Mouse (Mus musculus) brain, embryonic 14.5 days (tissue): ENCODE data around the gene Dhx57. TPM values are rescaled to one million over a fixed set of nuclear protein-coding genes. Genes with fewer than 3 reads are reported as not detected.

Experiments
- DNase-seq: peaks from one replicate; pipeline ENCODE4 v3.0.0-alpha.2; 2011; ENCODE audit warnings: low read depth
- CTCF ChIP-seq: fragments of 200-500 bp; IDR thresholded peaks from 2 replicates; pipeline ENCODE4 v1.5.1; 2012; ENCODE audit warnings: inconsistent platforms, mild to moderate bottlenecking, moderate library complexity, borderline replicate concordance; ENCODE audit not compliant: insufficient read depth, insufficient read length; ENCODE audit errors: extremely low read depth
- POLR2A ChIP-seq: fragments of 200-500 bp; IDR thresholded peaks from 2 replicates; pipeline ENCODE4 v1.6.1; 2012; ENCODE audit warnings: mild to moderate bottlenecking, inconsistent platforms, borderline replicate concordance; ENCODE audit not compliant: poor library complexity, insufficient read depth, insufficient read length, severe bottlenecking; ENCODE audit errors: extremely low read depth
- polyA plus RNA-seq: library from polyadenylated mRNA; depleted of rRNA; stranded (reverse); fragments of >200 nt; gene quantifications from 2 replicates; pipeline ENCODE4 v1.2.3, GENCODE M21; 2012

The Dhx57 gene
- polyA plus RNA-seq, 1 experiment, result 69.8 TPM

- TF ChIP-seq CTCF (no peak), POLR2A (no peak)
These were observed 37.3 kb downstream of the Dhx57 start for GRCm38 (mm10) chr17:80252757-80253525.

GRCm38 (mm10) chr17:80243116-80243515 is 47.2 kb downstream of the Dhx57 start:
- no peak for TF ChIP-seq CTCF
- TF ChIP-seq POLR2A, result no peak
- DNase-seq, result no peak

More at GRCm38 (mm10) chr17:80252757-80253525, 37.3 kb downstream of the Dhx57 start:
- no peak for DNase-seq

- no peak for TF ChIP-seq CTCF
- TF ChIP-seq POLR2A, result no peak
- no peak for DNase-seq
These were observed 48.7 kb downstream of the Dhx57 start for GRCm38 (mm10) chr17:80241594-80241993.

- TF ChIP-seq POLR2A (no peak), CTCF (no peak)
- no peak for DNase-seq
These were observed 52.8 kb downstream of the Dhx57 start for GRCm38 (mm10) chr17:80237475-80237874.

- TF ChIP-seq CTCF (no peak), POLR2A (no peak)
- DNase-seq, result no peak
These were observed 53.5 kb downstream of the Dhx57 start for GRCm38 (mm10) chr17:80236805-80237204.

DNA sequence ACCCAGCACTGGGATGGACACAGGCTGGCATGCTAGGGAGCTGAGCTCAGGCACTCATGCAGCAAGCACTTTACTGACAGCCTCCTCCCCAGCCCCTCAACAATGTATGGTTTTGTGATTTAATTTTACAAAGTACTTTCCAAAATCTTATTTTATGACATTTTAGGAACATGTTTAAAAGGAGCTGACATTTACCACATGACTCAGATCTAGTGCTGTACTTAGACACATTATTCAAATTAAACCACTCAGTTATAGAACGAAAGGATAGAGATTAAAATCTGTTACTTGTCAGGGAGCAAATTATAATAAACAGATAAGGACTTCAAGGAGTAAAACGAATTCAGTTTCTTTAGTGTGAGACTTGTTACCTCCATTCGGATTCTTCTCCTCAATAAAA is 54.8 kb downstream of the Dhx57 start:
- TF ChIP-seq POLR2A (no peak), CTCF (no peak)
- no peak for DNase-seq

DNA sequence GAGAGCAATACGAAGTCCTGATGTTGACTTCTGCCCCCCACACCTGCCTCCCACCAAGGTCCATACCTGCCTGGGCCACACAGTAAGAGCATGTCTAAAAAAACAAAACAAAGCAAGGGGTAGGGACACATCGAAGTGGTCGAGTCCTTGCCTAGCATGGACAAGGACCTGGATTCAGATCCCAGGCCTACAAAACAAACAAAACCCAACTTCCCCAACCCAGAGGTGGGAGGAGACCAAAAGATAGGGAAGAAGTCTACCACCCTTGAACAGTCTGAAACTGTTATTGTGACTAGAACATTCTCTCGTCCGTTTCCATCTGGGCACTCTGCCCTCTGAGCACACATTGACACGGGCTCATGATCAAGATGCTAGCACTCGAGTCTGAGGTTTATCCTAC is 55.9 kb downstream of the Dhx57 start:
- TF ChIP-seq POLR2A, result no peak
- no peak for TF ChIP-seq CTCF

DNA sequence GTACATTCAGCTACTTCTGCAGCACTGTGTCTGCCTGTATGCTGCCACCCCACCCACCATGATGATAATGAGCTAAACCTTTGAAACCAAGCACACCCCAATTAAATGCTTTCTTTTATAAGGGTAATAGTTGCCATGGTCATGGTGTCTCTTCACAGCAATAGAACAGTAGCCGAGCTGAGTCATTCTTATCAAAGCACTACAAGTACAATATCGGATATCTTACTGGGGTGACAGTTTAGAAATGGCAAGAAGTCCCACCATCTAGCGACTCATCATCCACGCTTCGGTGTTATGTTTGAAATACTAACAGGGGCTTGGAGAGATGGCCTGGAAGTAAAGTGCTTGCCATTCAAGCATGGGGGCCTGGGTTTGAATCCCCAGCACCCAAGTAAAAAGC is 56.4 kb downstream of the Dhx57 start:
- TF ChIP-seq CTCF (no peak), POLR2A (no peak)
- no peak for DNase-seq

More for the DNA sequence above, 55.9 kb downstream of the Dhx57 start:
- DNase-seq, result no peak

DNA sequence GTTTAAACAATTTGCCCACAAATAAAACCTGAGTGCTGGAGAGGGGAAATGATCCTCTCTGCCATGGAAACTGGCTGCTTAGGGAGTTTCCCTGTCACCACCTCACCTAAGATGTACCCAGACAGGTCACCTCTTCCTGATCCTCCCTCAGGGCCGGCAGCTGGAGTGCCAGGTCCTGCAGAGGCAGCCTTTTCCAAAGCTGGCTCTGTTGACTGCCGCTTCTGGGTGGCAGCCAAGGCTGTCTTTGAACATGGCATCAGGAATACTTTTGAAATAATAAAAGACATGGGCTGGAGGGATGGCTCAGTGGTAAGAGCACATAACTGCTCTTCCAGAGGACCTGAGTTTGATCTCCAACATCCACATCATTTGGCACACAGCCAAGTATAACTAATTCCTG is 60.9 kb downstream of the Dhx57 start:
- TF ChIP-seq CTCF, result no peak
- TF ChIP-seq POLR2A, result no peak
- peak; percentile 44 for DNase-seq

DNA sequence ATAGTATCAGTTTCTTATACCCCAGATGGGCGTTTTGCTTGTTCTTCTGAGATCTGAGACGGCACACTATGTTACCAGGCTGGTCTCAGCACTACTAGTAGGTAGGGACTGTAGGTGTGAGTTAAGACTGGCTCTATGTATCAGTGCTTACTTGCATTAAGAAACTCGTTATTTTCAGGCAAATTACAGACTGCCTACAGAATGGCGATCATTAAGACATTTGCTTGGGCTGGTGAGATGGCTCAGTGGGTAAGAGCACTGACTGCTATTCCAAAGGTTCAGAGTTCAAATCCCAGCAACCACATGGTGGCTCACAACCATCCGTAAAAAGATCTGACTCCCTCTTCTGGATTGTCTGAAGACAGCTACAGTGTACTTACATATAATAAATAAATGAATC is 65.1 kb downstream of the Dhx57 start:
- DNase-seq, result peak; percentile 7

DNA sequence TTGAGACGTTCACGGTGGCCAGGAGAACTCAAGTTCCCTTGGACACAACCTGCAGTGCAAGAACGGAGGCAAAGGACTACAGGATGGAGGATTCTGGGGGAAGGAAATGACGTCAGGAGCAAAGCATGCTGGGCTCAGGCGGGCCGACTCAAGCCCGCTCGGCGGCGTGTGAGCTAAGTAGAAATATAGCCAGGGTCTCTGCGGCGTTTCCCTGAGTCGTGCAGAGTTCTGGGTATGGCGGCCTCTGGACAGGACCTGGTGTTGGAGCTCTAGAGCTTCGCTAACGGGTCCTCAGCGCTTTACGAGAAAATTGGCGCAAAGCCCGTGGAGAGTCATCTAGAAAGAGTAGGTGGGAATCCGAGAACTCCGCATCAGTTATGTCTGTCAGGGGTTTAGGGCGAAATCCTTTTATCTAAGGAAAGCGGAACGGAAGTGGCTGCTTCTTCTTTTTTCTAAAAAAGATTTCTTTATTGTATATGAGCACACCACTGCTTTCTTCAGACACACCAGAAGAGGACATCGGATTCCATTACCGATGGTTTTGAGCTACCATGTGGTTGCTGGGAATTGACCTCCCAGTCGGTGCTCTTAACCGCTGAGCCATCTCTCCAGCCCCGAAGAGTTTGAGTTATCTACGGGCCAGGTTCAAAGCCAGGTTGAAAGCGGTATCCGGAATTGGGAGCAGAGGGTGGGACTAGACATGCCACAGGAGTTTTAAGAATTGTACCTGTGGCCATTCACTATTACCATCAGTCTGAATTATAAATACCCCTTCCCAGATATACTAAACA is 65.8 kb downstream of the Dhx57 start, which contains the start of gene Gemin6:
Gene Gemin6, plus strand, starts transcription at position 116 of the 791 bp plus-strand sequence.
- DNase-seq, result peak; percentile 98
- TF ChIP-seq POLR2A, result peak; percentile 63; the same call in 1 of the 2 replicates
- TF ChIP-seq CTCF, result no peak
